Mouse (Mus musculus) left cerebral cortex, adult 2 months (tissue): Measurements from ENCODE around the gene Ceacam19. TPM values are rescaled to one million over a fixed set of nuclear protein-coding genes. Genes with fewer than 3 reads are reported as not detected.
A peak's percentile ranks its signal among the peaks of the same experiment; 100 is the strongest.

Experiments used
- DNase-seq, 2 experiments: peaks; one replicate each; pipeline ENCODE4 v3.0.0; 2021 to 2022; ENCODE audit warnings: low spot score in 2 of 2, mixed read lengths in 1 of 2; ENCODE audit errors: extremely low spot score in 1 of 2
- H3K27ac ChIP-seq: fragments of 200-600 bp; 2 replicates; pipeline ENCODE4 v1.8.1; 2022
- H3K4me3 ChIP-seq: fragments of 200-600 bp; 2 replicates; pipeline ENCODE4 v1.8.1; 2022
- CTCF ChIP-seq: fragments of 200-600 bp; IDR thresholded peaks from 2 replicates; pipeline ENCODE4 v1.8.1; 2022; ENCODE audit warnings: antibody characterized with exemption, mild to moderate bottlenecking, moderate library complexity
- intact Hi-C: fragments of 180-260 bp; cut with DNase I; formaldehyde crosslinking; loops from one replicate; pipeline ENCODE4 v1.15.1; 2025
- total RNA-seq, 2 experiments: library from RNA; stranded (reverse); gene quantifications; 2 replicates each; pipeline ENCODE4 v1.2.3; 2021

The Ceacam19 gene
- total RNA-seq, 2 experiments from 2014 or later: not detected

DNA sequence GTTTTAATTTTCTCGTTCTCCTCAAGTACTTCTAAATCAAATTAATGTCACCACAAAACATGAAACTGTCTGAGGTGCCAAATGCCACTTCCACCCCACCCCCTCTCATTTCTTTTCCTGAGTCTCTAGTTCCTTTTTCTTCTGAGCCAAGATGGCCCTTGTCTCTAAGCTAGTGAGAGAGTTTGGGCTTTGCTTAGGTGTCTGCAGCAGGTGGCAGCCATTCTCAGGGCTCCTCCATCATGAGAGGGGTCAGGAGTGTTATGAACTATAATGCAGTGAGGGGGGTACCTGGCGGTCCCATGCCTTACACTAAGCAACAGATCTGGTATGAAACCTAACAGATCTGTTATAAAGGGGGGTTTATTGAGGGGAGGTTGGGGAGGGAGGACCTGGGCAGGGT is 35.6 kb upstream of the Ceacam19 start:
- intact Hi-C loops: no loop called here
- Histone ChIP-seq H3K4me3 (no peak overlapping the region), H3K27ac (no peak overlapping the region)
- no peak for DNase-seq
- TF ChIP-seq CTCF: no peak

DNA sequence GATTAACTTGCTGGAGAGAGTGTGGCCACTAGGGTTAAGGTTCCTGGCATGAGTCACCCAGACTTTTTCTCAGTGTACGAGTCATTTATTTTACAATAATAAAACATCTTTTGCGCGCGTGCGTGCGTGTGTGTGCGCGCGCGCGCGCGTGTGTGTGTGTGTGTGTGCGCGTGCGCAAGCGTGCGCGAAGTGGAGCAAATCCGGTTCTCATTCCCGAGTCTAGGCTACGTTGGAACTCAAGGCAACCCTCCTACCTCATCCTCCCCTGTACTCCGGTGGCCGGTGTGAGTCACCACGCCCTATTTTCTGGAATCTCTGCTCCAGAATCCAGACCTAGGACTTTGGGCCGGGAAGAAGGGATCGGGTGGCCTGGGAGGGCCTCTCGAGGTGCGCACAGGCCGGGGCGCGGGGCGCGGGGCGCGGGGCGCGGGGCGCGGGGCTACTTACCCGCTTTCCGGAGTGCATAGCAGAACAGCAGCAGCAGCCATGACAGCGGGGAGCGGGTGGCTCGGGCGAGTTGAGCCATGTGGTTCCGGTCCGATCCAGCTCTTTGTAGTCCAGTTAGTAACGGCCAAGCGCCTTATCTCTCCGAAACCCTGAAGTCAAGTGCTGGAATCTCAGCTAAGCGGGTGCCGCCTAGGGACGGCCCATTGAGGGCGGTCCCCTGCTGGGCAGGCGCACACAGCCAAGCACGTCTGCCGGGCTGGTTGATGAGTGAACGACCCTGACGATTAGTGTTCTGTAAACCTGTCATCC is 32.9 kb upstream of the Ceacam19 start, which contains the start of gene Pvr:
Pvr (minus strand) TSS at position 655 of the 756 bp plus-strand sequence.
- Histone ChIP-seq H3K4me3 (peak within 1 kb of the TSS; percentile 71), H3K27ac (peak within 1 kb of the TSS; percentile 77)
- intact Hi-C loops: loop anchor here (1.0 kb wide), 1 partner anchor 13 kb away; no protein-coding TSS in a partner anchor
- peak; percentile 70 to 77 for DNase-seq
- peak; percentile 28 for TF ChIP-seq CTCF

DNA sequence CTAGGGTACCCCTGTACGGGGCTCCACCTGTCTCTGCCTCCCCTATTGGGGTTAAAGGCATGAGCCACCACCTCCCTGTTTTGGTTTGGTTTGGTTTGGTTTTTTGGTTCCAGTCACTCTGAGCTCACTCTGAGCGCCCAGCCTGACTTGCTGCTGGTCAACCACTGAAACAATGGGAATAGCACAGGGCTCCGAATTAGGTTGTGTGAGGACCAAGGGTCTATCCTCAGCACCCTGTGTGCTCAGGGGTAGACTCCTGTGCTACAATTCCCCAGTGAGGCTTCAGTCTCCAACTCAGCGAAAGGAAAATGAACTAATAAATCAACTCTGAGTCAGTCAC is 32.4 kb upstream of the Ceacam19 start:
- H3K4me3 ChIP-seq: peak overlapping the region; percentile 71
- TF ChIP-seq CTCF: no peak
- H3K27ac ChIP-seq: peak overlapping the region; percentile 55
- intact Hi-C loops: no loop called here
- no peak for DNase-seq

DNA sequence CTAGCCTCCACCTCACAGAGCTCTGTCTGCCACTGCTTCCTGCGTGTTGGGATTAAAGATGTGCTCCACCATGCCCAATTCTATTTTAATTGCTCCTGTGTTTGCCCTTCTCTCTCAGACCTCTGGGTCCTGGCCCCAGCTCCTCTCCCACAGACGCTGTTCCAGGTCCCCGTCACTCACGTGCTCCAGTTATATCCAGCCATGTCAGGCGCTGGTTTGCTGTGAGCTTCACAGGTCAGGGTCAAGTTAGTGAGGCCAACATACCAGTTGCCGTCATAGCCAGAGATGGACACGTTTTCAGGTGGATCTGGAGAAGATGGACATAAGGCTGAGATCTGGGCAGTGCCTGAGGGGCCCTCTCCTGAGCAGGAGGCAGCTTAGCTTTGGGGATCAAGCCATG is 26.8 kb upstream of the Ceacam19 start:
- DNase-seq: no peak
- no peak for TF ChIP-seq CTCF
- intact Hi-C loops: no loop called here
- H3K4me3 ChIP-seq: no peak overlapping the region
- no peak overlapping the region for H3K27ac ChIP-seq

DNA sequence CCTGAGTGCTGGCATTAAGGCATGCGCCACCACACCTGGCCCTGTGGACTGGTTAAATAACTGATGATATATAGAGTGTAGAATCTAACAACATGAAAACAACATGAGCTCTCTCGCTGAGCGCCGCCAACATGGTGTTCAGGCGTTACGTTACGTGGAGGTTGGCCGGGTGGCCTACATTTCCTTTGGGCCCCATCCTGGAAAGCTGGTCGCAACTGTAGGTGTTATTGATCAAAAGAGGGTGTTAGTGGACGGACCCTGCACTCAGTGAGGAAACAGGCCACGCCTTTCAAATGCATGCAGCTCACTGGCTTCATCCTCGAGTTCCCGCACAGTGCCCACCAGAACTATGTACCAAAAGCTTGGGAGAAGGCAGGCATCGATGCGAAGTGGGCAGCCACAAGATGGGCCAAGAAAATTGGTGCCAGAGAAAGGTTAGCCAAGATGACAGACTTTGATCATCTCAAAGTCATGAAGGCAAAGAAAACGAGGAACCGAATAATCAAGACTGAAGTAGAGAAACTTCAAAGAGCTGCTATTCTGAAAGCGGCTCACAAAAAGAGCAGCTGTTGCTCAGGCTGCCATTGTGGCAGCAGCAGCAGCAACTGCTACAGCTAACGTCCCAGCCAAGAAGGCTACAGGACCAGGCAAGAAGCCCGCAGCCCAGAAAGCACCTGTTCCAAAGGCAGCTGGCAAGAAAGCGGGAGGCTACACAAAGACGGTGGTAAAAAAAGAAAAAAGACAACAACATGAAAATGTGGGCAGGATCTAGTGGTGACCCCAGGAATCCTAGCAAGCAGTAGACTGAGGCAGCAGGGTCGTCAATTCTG is 24.1 kb upstream of the Ceacam19 start:
- intact Hi-C loops: no loop called here
- H3K4me3 ChIP-seq: no peak overlapping the region

DNA sequence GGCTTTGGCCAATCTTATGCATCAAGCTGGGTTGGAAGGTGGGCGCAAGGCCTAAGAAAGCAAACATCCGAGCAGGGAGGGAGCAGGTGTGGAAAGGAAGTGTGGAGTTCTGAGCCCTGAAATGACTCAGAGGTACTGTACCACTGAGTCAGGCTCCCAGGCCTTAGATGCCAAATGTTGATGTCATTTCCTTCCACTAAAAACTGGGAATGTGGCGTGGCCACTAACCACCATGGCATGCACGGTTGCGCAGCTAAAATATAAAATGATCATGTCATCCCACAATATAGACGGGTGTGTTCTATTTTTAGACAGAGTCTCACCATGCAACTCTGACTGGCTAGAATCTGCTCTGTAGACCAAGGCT is 23.5 kb upstream of the Ceacam19 start:
- intact Hi-C loops: no loop called here
- TF ChIP-seq CTCF: no peak

More for the DNA sequence above, 24.1 kb upstream of the Ceacam19 start:
- DNase-seq: no peak
- TF ChIP-seq CTCF: no peak
- H3K27ac ChIP-seq: no peak overlapping the region

DNA sequence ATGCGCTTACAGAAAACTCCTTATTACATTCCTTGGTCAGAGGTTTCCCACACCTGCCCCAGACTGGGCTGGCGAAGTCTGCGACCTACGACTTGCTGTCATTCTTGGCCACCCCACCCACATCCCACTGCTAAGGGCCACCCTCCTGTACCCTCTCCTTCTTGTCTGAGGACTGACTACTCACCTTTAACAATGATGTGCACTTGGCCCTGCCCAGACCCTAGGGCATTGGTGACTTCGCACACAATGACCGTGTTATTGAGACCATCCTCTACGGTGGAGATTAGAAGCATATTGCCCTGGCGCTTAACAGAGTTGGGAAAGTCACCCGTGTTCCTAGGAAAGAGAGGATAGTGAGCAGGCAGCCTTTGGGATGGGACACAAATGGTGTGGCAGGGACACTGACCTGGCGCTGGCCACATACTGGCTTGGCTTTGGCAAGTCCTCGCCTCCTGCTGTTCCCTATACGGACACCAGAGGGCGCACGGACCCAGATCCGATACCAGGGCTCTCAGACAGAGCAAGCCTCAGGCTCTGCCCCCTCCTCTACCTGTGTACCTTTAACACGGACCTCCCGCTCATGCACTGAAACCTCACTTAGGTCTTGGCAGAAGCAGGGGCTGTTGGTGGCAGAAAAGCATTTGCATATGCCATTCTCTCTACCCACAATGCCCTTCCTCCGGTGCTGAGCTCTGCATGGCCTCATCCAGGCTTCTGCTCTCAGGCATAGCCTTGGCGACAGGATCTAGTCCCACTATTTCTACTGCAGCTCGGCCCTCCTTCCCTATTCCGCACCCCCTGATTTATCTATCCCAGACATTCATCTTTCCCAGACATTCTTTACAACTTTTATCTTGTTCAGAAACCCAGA is 22.9 kb upstream of the Ceacam19 start:
- intact Hi-C loops: loop anchor here (1.0 kb wide), 1 partner anchor 46 kb away; no protein-coding TSS in a partner anchor
- H3K4me3 ChIP-seq: no peak overlapping the region
- TF ChIP-seq CTCF: peak; percentile 96
- H3K27ac ChIP-seq: no peak overlapping the region
- DNase-seq: peak; percentile 75 to 82

More for the DNA sequence above, 23.5 kb upstream of the Ceacam19 start:
- Histone ChIP-seq H3K27ac (no peak overlapping the region), H3K4me3 (no peak overlapping the region)
- DNase-seq: no peak

DNA sequence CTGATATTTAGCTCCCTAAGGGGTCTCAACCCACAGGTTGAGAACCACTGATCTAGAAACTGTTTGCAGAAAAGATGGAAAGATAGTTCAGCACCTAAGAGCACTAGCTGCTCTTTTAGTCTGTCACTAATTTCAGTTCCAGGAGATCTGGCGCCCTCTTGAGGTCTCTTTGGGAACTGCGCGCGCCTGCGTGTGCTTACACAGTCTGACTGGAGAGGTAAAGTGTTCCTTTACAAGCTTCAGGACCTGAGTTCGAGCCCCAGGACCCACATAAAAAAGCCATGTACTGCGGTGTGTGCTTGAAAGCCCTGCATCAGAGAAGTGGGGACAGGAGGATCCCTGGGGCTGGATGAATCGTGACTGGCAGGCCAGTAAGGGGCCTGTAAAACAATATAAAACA is 2.1 kb upstream of the Ceacam19 start:
- no peak overlapping the region for H3K27ac ChIP-seq
- DNase-seq: no peak
- TF ChIP-seq CTCF: peak; percentile 77
- intact Hi-C loops: no loop called here
- H3K4me3 ChIP-seq: no peak overlapping the region

DNA sequence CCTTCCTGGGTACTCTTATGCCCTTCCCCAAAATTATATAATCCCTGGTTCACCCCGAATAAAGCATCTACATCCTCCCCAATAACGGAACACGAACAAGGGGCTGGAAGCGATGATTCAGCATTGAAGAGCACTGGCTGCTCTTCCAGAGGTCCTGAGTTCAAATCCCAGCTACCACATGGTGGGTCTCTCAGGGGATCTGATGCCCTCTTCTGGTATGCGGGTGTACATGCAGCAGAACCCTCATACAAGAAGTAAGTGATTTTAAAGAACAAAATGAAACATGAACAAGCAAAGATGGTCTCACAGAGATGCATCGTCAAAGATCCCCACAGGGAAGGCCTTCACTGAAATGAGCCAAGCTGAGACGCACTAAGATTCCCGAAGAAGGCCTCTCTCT is 7.0 kb downstream of the Ceacam19 start:
- peak; percentile 27 for TF ChIP-seq CTCF
- no peak for DNase-seq
- intact Hi-C loops: no loop called here
- no peak overlapping the region for H3K27ac ChIP-seq
- H3K4me3 ChIP-seq: no peak overlapping the region

DNA sequence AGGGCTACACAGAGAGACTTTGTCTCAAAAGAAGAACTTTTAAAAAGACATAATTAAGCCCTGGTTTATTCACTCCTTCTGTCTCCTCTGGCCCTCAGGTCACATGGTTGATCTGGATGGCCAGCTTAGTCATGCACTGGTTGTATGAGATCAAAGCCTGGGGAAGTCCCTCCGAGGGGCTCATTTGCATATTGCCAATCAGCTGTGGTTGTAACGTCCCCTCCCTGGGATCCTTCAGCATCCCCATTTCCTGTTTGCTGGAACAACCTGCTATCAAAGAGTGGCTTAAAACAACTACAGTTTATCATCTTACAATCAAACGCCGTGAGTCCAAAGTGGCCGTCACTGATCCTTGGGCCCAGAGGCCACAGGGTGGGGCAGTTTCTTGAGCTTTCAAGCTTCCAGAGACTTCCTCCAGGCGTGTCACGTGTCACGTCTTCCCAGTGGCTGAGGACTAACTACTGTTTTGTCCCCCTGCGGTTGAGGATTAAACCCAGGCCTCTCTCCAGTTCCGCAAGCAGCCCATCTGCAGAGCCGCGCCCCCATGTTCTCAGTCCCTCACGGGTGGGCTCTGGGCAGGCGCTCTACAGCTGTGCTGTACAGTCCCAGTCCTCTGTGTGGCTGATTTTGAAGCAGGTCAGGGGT is 10.9 kb downstream of the Ceacam19 start:
- Histone ChIP-seq H3K27ac (no peak overlapping the region), H3K4me3 (no peak overlapping the region)
- no peak for DNase-seq
- TF ChIP-seq CTCF: no peak
- intact Hi-C loops: no loop called here
